8 mouse cellular contexts compared by ENCODE assay signal in the genomic region with DNA sequence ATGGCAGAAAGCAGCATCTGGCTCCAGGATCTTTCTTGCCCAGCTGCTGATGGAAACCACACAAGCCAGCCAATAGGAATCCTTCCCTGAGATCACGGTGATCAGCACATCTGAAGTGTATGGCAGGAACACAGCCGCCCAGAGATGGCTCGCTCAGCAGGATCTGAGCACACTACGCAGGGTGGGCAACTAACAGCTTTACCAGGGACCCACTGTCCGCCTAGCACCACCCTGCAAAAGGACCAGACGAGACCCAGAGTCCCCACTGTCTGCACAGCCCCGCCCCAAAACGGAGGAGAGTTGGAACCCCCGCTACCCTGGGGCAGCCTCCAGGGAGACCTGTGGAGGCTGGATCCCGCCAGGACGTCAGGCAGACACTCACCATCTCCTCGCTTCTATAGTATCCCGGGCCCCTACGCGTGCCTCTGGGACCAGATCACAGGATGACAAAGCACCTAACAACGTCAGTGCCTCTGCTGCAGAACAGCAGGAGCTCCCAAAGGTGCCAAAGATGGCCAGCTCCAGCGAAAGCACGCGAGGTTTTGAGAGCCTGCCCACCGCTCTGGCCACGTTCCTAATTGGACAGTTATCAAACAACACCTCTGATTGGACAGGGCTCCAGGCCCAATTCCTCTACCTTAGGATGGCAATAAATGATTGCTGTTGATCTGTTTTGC. TPM values are rescaled to one million over a fixed set of nuclear protein-coding genes. Genes with fewer than 3 reads are reported as not detected.
DNase-seq lines count a peak whose midpoint lies in the region; ATAC-seq lines count a peak whose summit lies in the region.

Zfp941 (minus strand) TSS at position 526 of the 677 bp plus-strand sequence.

- intact Hi-C loops in left cerebral cortex, postnatal 4 days (cut with DNase I) = loop anchor here (10.0 kb wide), 1 partner anchor 747 kb away; no protein-coding TSS in a partner anchor

- no peaks in the 10 kb centered on the region for H3K9me3 ChIP-seq in forebrain, embryonic 15.5 days
- H3K9me3 ChIP-seq in intestine, embryonic 16.5 days (ENCODE audit: control insufficient read depth, low read length) = no peaks in the 10 kb centered on the region
- H3K9me3 ChIP-seq in midbrain, embryonic 13.5 days = no peaks in the 10 kb centered on the region

- peak within 1 kb of the TSS; percentile 62 for H3K9ac ChIP-seq in forebrain, embryonic 15.5 days (replicated peaks)
- peak within 1 kb of the TSS; percentile 53 for H3K9ac ChIP-seq in intestine, embryonic 16.5 days (ENCODE audit: low read depth, low read length)
- peak within 1 kb of the TSS; percentile 82 for H3K9ac ChIP-seq in midbrain, embryonic 13.5 days (replicated peaks)

- peak within 1 kb of the TSS; percentile 79 for H3K27ac ChIP-seq in forebrain, embryonic 15.5 days (replicated peaks)
- no peak within 1 kb of the TSS for H3K27ac ChIP-seq in intestine, embryonic 16.5 days (ENCODE audit: low read length)
- H3K27ac ChIP-seq in midbrain, embryonic 13.5 days = peak within 1 kb of the TSS; percentile 90

- H3K27me3 ChIP-seq in forebrain, embryonic 15.5 days = no peaks in the 10 kb centered on the region
- H3K27me3 ChIP-seq in intestine, embryonic 16.5 days (replicated peaks; ENCODE audit: control insufficient read depth, insufficient read depth, low read length) = no peaks in the 10 kb centered on the region
- no peaks in the 10 kb centered on the region for H3K27me3 ChIP-seq in midbrain, embryonic 13.5 days

- WGBS in forebrain, embryonic 15.5 days = 1% methylated on average over 21 of the region's 21 CpGs
- WGBS in intestine, embryonic 16.5 days = 2% methylated on average over 21 of the region's 21 CpGs
- WGBS in midbrain, embryonic 13.5 days = 1% methylated on average over 21 of the region's 21 CpGs

- H3K4me3 ChIP-seq in forebrain, embryonic 15.5 days = peak within 1 kb of the TSS; percentile 52
- H3K4me3 ChIP-seq in intestine, embryonic 16.5 days (ENCODE audit: low read length) = peak within 1 kb of the TSS; percentile 47
- H3K4me3 ChIP-seq in midbrain, embryonic 13.5 days (replicated peaks) = peak within 1 kb of the TSS; percentile 66

- ATAC-seq in forebrain, embryonic 15.5 days (replicated peaks) = peak; percentile 89
- ATAC-seq in intestine, embryonic 16.5 days = peak; percentile 72
- peak; percentile 94 for ATAC-seq in midbrain, embryonic 13.5 days

- peak; percentile 62 for DNase-seq in adrenal gland, adult 2 months
- DNase-seq in cerebellum, adult 18-20 months = peak; percentile 83 to 85
- DNase-seq in left cerebral cortex, postnatal 4 days = peak; percentile 75
- DNase-seq in yolk sac, embryonic 10.5 days (ENCODE audit: low spot score) = peak; percentile 15
- no peak for DNase-seq in urinary bladder, adult 2 months (ENCODE audit: low spot score)

- H3K4me2 ChIP-seq in forebrain, embryonic 15.5 days (replicated peaks) = peak within 1 kb of the TSS; percentile 69
- H3K4me2 ChIP-seq in intestine, embryonic 16.5 days (ENCODE audit: low read depth, low read length) = peak within 1 kb of the TSS; percentile 66
- H3K4me2 ChIP-seq in midbrain, embryonic 13.5 days (replicated peaks) = peak within 1 kb of the TSS; percentile 70

- H3K4me1 ChIP-seq in forebrain, embryonic 15.5 days = peaks cover 12% of the 10 kb centered on the region
- peaks cover 9% of the 10 kb centered on the region for H3K4me1 ChIP-seq in intestine, embryonic 16.5 days (ENCODE audit: control insufficient read depth, insufficient read depth, low read length)
- H3K4me1 ChIP-seq in midbrain, embryonic 13.5 days (replicated peaks) = peaks cover 19% of the 10 kb centered on the region; the same call in 1 of the 2 replicates

- no peaks in the 10 kb centered on the region for H3K36me3 ChIP-seq in forebrain, embryonic 15.5 days
- no peaks in the 10 kb centered on the region for H3K36me3 ChIP-seq in intestine, embryonic 16.5 days (ENCODE audit: control insufficient read depth, insufficient read depth, low read length)
- 0 out of 2 replicates have a peak, but pooled peaks cover 9% of the 10 kb centered on the region for H3K36me3 ChIP-seq in midbrain, embryonic 13.5 days

RNA-seq across cellular contexts. Expression of gene Zfp941, which starts in this region (rescaled TPM):
- total RNA-seq in adrenal gland, adult 2 months (2021) = 1 to 10 TPM; 2.2 to 5.3 TPM
- polyA plus RNA-seq in adrenal gland, adult 2 months (2012; rRNA removed) = 0.08 and 0.29 TPM in 2 replicates
- 11.1 and 12.7 TPM in 2 replicates for polyA plus RNA-seq in forebrain, embryonic 15.5 days (2015; fragmentation: Nextera tagmentation; extraction: Ambion mirVana)
- polyA plus RNA-seq in intestine, embryonic 16.5 days (2015; fragmentation: Nextera tagmentation; extraction: Ambion mirVana) = 0.95 and 1.1 TPM in 2 replicates
- 10 to 100 TPM; 10.9 to 15.0 TPM for total RNA-seq in left cerebral cortex, postnatal 4 days (2021)
- polyA plus RNA-seq in midbrain, embryonic 13.5 days (2015; fragmentation: Nextera tagmentation; extraction: Ambion mirVana) = 20.4 and 24.4 TPM in 2 replicates
- polyA plus RNA-seq in urinary bladder, adult 2 months (2012; rRNA removed) = 0.45 and 0.71 TPM in 2 replicates
